Mouse (Mus musculus) central nervous system, embryonic 11.5 days (tissue): ENCODE measurements around the gene Mrps25. TPM values are rescaled to one million over a fixed set of nuclear protein-coding genes. Genes with fewer than 3 reads are reported as not detected.

Experiments used
- polyA plus RNA-seq: library from polyadenylated mRNA; depleted of rRNA; stranded (reverse); fragments of >200 nt; gene quantifications from 2 replicates; pipeline ENCODE4 v1.2.3, GENCODE M21; 2012; rRNA removed

Mrps25 gene
- polyA plus RNA-seq = 49.0 and 52.1 TPM in 2 replicates

DNA sequence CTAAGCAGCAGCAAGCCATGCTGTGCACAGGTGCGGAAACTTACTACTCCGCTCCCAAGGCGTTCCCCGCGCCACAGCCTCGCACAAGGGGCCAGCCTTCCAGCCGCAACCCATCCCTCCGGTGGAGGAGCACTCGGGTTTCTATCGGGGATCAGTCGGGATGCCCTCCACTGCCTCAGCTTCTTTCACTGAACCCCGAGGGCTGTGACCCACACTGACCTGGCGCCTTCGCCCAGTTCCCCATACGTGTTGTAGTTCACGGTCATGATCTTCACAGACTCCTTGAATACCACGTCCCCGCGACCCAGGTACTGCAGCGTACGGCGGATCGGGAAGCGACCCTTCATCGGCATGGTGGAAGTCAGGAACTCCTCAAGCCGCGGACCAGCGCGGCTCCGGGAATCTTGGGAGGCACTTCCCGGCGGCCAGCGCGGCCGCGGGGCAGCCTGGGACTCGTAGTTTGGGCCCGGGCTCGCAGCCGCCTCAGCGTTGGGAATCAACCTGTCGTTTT lies at the start of gene Mrps25:
Gene Mrps25, minus strand, starts transcription at position 413 of the 511 bp plus-strand sequence.

DNA sequence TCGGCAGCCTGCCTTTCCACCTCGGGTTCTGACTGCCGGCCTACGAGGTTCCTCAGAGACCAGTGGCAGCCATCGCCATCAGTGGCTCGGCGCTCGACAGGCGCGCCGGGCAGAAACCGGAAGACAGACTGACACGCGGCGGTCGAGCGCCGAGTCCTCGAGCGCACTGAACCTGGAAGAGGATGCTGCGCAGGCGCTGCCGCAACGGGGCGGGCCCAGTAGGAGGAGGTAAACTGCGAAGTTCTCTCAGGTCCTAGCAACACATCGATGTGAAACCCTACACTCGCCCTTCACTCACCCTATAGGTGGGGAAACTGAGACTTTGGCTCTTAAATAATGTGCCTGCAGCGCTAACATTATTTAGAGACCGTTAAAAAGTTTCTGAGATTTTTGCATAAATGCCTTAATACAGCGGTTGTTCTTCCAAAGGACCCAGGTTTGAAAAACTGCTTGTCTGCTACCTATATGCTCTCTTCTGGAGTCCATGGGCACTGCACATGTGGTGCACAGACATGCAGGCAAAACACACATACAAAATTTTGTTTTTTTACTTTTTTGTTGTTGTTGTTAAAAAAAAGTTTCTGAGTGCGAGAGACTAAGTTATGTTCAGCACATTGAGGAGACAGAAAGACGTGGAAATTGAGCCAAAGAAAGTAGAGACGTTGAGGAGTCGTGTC lies 31.1 kb upstream of the Mrps25 start, which contains the start of gene Rbsn:
Gene Rbsn, minus strand, starts transcription at position 153 of the 677 bp plus-strand sequence.

Other genes with a start within 250 kb of the Mrps25 start
- gene Fgd5, start 205.2 kb downstream of the Mrps25 start, polyA plus RNA-seq = 5.7 and 8.0 TPM in 2 replicates
- 19.7 and 30.5 TPM in 2 replicates for gene Nr2c2, start 92.6 kb downstream of the Mrps25 start, polyA plus RNA-seq
- gene Rbsn, start 30.9 kb upstream of the Mrps25 start, polyA plus RNA-seq = 17.1 and 19.4 TPM in 2 replicates
- 1.4 and 3.1 TPM in 2 replicates for gene Trh, start 60.6 kb upstream of the Mrps25 start, polyA plus RNA-seq